Mouse (Mus musculus) CD4-positive, CD25-positive, alpha-beta regulatory T cell, adult 4 months (primary cell): ENCODE measurements around the gene Bcas3. TPM values are rescaled to one million over a fixed set of nuclear protein-coding genes. Genes with fewer than 3 reads are reported as not detected.

Experiments
- ATAC-seq: one replicate; pipeline ENCODE4 v1.8.0; 2017
- polyA plus RNA-seq, 2 experiments: library from polyadenylated mRNA; unstranded; fragments of 100-300 nt; shearing (Covaris generic); gene quantifications; one replicate each; pipeline ENCODE4 v1.2.1; 2017

The Bcas3 gene
- polyA plus RNA-seq, 2 experiments from 2014 or later: 56.0 to 63.1 TPM

DNA sequence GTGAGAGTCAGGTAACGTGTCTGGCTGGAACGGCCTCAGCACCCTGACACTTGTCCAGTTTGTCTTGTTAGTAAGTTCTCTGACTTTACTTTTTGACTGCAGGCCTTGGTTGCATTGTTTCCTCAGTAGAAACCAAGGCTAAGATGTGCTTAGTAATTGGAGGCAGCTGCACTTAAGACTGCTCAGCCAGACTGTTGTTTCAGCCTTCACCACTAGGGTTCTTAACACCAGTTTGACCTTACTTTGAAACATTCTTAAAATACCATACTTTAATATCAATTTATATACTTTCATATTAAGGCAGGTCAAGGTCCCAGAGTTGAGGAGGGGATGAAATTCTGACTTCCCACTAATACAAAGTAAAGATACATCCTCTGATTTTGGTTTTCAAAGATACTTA lies 273.9 kb downstream of the Bcas3 start:
- no peak for ATAC-seq

DNA sequence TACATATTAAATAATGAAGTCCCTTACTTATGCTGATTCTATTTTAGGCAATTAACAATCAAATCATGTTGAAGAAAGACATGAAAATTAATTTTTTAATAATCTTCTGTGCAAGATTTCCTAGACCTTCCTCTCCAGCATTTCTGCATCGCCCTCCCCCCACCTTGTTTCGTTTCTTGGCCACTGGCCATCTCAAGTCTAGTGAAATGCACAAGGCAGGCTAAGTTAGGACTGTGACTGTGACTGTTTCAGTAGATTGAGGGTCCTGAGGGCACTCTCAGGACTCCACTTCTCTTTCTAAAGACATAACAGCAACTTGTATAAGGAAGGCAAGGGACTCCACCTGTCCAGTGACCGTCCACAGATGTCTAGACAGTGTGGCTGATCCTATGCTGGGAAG lies 274.4 kb downstream of the Bcas3 start:
- ATAC-seq: no peak

DNA sequence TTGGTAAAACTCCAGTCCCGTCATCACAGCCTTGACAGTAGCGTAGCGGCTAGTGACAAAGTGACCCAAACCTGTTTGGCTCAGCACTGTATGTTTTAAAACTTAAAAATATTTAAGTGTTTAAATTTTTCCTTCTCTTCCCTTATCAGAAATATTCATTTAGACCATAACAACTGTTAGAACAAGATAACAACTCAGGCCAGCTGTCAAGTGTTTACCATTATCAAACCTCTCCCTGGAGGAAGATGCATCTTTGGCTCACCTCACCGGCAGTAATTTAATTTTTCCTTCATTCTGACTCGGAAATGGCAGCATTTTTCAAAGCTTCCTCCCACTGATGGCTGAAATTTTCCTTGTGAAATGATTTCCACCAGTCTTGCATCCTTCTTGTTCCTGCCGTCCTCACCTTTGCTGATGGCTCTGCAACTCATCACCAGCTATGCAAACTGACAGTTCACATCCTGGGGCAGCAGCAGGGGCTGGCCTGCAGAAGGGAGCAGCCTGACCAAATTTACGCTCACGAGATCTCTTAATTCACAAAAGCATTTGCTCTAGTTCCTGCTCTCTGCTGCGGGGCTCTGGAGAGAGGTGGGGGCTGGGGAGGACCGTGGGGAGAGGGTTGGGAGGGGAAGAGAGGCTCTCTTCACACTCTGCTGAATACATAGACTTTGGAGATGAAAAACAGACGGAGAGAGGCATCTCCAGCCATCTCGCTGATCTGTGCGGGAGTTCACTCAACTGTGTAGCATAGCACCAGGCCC lies 275.5 kb downstream of the Bcas3 start:
- no peak for ATAC-seq

DNA sequence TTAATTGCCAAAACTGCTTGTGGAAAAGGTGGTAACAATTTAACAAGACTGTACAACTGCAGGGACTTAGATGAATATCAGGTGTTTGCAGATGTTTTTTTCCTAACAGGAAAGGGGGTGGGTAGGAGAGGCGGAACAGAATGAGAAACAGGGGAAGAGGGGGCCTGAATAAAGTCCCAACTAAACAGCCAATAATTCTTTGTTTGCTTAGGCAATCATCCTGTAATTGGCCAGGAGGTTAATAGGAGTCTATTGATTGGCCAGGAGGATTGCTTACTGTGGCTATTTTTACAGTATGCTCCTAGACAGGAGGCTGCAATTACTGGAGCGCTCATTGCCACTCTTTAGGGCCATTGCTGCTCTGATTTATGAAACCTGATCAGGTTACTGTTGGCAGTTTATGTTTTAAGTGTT lies 279.6 kb downstream of the Bcas3 start:
- ATAC-seq: no peak

DNA sequence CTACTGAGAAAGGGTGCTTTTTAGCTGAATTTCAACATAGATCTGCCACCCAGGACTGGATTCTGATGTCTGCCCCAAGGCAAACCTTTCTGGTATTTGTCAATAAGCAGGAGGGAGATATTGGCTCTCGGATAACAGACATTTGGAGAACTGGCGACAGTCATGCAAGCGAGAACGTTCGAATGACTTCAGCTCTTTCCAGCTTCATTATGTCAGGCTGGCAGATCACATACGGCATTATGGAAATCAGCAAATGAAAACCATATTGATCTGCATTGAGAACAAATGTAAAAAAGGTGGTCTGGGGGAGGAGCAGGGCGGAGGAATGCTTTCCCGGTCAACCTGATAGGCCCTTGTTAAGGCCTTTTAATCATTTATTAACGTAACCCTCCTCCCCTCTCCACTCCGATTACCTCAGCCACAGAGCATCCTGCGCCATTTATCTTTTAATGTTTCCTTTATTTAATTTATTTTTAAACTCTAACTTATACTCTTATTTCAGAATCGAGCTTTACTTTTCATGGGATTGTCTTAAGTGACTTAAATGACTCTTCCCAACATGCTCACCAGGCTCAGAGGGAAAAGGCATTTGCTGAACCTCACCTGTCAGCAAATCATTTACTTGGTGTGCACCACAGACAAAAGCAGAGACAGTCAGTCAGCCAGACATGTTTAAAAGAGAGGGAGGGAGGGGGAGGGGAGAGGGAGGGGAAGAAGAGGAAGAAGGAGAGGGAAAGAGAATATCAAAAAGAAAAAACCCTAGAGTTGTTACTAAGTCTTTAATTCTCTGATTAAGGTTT lies 285.9 kb downstream of the Bcas3 start:
- no peak for ATAC-seq

DNA sequence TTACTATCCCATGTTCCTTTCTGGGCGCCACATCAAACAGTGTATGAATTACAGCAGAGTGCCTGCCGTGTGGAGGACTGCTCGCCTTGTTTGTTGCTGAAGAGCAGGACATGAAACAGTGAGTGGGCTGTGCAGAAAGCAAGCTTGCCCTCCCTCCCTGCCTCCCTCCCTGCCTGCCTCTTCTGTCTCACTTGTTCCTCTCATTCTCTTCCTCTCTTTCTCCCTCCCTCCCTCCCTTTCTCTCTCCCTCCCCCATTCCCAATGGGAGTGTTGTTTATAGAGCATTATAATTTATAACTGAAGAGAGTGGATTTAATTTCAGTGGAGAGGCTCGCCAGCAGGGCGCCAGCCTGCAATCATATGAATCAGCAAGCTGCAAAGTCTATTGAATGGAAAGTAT lies 287.7 kb downstream of the Bcas3 start:
- ATAC-seq: no peak

DNA sequence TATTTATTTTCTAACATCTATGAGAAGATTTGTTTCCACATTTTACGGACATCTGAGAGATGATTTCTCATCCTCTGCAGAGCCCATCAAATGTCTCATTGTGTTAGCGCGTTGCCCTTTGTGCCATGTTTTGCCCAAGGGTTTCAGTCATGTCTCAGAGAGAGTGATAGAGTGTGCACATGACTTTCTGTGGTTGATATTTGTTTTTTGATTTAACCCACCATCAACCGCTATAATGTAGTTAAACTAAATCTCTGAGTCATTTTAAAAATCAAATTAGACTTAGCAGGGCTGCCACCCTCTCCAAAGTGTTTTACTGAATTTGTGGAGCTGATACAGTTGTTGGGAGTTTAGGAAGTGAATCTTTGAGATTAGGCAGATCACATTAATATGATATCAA lies 288.5 kb downstream of the Bcas3 start:
- ATAC-seq: no peak

DNA sequence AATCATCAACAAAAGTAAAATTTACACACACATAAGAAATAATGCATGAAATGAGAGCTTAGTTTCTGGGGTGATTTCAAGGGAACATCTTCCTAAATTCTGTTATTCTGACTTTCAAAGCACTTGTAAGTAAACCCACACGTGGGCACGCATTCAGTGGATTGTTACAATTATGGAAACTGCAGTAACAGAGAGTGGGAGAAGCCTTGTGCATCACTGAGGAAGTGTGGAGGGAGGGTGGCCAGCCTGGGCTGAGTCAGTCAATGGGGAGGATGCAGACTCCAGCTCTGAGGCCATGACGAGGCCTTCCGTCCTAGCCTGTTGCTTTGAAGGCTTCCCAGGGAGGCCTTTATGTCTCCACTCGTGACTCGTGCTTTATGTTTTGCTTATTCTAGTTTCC lies 289.6 kb downstream of the Bcas3 start:
- no peak for ATAC-seq

DNA sequence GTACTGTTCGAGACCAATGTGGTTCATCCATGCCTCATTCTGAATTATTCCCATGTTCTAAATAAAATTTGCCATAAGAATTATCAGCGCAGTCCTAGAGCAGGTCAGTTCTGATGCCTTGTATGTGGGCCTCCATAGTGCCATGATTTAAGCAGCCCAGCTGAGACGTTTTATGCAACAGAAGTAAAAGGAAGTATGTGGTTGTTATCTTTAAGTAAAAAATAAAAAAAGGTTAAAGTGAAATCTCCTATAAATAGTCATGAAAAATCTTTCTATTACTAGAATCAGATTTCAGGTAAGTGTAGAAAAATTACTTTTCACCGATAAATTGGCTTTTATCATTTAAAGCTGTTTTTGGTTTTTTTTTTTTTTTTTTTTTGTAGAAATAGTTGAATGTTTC lies 290.1 kb downstream of the Bcas3 start:
- ATAC-seq: no peak

DNA sequence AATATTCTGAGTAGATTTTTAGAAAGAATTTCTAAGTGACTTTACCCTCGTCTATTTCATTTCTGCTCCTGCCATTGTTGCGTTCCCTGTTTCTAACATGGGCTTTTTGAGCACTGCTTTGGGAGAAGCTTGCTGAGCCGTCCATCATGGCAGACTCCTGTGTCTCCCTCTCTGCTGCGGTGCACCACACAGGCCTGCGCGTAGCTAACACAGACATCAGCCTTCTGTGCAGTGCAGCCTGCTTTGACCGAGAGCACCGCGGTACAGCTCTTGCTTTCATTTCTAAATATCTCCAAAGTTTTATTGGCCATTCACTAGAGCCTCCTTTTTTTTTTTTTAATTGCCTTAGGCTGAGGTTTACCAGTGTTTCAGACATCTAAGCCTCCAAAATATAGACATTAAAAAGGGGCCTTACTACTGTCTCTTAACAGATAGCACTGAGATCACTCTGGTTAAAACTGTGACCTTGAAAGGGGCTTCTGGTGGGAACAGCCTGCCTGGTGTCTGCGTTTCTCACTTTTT lies 290.6 kb downstream of the Bcas3 start:
- ATAC-seq: no peak

DNA sequence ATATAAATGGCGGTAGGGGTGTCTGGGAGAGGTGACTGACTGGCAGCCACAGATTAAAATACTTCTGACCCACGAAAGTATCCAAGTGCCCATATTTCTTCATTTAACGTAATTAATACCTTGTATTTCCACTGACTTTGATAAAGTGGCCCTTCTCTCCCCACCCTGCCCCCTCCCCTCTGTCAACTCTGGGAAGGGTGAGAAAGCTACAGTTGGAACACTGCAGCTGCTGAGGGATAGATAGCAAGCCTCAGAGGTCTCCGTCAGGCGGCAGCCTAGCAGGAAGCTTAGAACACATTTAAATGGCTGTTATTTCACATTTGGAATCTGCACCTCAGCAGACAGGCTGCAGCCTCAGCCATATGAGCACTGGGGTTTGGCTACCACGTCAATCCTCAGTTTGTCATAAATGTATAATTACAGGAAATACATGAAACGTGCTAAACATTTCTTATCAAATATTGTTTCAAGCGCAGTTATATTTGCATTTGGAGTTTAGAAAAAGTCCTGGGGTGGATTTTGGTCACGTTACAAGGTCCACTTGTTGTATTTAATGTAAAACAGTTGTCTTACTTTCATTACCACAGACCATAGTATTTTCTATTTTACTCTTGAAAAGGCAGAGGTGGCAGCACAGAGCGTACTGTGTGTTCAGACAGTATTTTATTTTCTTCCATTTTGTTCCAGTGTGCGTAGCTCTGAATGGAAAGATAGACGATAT lies 291.2 kb downstream of the Bcas3 start:
- ATAC-seq: no peak

DNA sequence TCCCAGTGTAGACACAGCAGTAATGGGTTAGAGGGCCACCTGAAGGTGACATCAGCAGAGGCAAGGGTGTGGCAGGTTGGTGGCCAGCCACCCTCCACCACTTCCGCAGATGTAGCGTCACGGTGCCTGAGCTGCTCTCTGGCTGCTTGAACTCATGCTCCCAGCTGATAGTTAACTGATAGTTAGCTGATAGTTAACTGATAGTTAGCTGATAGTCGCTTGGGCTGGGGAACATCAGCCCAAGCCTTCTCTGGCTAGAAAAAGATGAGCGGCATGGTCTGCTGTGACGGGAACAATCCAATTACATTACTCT lies 291.7 kb downstream of the Bcas3 start:
- no peak for ATAC-seq

DNA sequence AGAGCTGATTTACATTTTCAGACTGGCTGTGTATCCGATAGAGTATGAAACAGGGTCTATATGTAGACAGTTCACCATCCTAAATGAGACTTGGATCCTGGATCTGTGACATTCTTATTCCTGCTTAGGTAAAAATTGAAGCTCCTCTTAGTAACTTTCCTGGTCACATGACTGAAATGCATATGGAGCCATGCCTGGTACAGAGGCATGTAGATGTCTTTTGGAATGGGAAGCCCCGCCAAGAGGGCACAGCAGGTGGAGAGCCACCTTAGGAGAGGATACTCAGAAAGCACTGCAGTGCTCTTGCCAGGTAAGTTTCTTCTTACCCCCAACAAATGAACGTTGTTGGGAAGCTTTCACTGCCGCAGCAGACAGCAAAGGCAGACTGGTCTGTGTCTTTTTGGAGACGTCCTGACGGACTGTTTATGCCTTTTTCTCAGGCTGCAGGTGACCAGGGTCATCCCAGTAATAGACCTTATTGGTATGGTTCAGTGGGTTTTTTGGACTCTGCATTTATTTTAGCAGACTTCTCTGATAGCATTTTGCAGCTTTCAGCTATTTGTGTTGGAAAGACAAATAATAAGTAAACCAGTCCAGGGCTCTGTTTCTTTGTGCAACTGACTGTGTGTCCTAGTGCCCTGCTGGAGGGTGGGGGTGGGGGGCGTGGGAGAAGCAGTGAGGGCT lies 292.3 kb downstream of the Bcas3 start:
- ATAC-seq: no peak

DNA sequence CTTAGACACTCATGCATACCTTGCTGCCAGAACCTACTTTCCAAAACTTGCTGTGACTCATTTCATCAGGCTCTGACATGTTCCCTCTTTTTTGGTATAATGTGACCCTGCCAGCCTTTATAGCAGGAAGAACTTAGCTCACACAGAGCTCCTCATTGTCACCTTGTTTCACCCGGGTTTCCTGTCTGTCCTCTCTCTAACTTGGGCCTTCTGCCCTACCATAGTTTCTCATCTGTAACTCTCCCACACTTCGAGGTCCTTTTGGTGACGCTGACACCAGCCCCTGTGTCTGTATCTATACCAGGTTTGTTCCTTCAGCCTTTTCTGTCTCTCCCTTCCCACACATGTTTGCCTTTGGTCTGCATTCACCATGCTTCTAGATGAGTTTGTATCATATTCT lies 295.9 kb downstream of the Bcas3 start:
- ATAC-seq: no peak

DNA sequence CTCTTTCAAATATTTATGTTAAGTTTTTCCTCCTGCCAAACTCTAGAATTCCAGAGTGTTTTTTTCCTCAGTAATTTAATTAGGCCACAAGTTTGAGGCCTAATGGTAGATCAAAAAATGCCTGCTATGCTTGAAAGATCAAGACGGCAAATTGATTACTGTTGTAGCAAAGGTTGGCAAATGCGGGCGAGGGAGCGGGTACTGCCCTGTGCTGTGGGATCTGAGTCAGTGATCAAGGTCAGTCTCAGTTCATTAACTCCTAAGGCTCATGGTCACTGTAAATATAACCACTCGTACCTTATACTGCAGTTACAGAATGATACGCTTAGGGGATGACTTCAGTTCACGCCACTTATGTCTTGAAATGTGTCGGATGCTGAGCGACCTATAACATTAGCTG lies 296.4 kb downstream of the Bcas3 start:
- no peak for ATAC-seq

DNA sequence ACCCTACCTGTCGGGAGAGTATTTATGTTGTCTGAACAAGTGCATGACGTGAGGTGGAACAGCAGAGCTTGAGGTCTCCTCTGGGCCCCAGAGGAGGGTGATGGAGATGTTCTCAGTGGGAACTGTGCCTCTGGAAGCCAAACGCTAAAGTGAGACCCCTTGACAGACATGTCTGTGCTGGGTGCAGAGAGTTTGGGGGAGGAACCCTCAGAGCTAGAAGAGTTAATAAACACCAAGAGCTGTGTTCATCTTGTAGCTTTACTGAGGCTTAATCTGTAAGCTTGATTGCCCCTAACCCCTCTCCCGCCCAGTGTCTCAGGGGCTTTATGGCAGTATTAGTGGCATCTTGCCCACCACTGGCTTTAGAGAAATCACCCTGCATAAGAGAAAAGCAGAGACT lies 304.5 kb downstream of the Bcas3 start:
- ATAC-seq: no peak

DNA sequence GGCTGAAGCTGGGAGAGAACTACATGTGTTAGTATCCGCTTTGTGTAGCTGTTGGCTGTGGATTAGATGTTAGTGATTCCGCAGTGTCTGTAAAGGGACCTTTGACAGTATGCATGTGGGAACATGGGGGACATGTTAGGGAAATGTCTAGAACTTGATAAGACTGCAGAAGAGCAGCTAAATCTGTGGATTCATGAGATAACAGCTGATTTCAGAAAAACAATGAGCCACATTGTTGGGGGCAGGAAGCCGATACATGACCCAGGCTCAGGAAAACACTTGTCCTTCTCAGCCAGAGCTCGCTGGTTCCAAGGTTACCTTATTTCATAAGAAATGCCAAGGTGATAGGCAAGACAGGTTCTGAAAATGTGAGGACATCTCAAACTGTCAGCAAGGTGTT lies 307.3 kb downstream of the Bcas3 start:
- no peak for ATAC-seq

DNA sequence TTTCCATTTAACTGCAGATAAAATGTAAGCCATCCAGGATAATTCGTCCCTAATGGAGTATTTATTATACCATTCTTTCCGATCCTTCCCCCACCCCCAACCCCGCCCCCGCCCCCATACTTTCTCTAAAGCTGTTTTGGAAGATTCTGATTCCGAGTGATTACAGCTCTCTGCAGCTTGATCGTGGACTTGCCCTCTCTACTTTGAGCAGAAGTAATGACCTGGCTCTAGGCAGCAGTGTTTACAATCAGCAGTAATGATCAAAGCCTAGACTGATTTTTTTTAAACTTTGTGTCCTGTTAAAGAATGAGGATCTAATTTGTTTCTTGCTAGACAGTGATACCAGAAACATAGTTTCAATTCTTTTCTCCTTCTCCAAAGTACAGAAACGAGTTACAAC lies 314.2 kb downstream of the Bcas3 start:
- ATAC-seq: no peak

DNA sequence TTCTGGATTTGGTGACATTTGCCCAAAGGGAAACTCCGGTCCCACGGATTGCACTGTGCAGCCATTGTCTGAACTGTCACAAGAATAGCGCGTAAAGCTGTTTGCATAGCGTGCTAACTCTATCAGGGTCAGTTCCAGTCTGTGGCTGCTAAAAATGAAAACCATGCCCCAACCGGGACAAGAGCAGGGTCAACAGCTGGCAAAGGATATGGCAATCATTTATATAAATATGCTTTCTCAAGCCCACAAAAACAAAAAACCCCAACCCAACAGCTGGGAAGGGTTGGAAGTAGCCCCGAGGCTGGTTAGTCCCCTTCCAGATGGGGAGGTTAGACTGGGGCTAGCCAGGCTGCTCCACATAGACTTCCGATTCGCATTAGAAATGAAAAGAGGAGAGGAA lies 314.8 kb downstream of the Bcas3 start:
- no peak for ATAC-seq

DNA sequence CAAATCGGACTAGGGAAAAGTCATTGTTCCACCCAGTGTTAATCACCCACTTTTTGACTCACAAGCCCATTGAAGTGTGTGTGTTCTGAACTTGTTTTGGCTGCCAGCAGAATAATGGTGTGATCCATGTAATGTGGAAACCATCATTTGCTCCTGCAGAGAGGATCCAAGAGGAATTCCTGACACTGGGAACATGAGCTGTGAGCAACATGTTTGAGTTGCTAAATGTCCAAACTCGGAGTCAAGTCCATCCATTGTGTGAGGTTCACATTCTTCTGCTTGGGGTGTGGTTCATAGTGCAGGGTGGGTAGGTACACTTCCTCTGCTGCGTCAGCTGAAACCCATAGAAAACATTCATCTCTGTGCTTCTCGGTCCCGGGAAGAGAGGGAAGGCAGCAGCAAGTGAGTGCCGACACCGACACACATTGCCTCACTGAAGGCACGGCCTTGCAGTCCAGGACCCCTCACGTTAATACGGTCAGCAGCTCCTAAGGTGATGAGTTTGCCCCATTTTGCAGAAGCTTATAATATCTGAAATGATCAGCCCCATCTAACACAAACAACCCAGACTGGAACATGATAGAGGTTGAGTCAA lies 320.0 kb downstream of the Bcas3 start:
- no peak for ATAC-seq

DNA sequence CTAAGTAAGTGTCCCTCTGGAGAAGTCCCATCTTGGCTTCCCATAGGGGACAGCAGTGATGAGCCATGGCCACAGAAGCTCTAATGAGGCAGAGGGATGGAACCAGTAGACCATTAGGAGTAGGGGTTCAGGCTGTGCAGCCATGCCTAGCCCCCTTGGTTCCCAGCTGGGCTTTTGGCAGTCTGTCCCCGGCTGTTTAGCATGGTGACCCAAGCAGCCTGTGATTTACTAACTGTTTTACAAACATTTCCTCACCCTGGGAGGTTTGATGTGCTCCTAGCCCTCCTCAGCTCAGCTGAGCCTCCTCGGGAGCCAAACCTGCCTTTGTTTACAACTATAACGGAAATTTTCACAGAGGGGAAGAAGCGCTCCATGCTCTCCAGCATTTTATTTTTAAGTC lies 322.3 kb downstream of the Bcas3 start:
- ATAC-seq: no peak

DNA sequence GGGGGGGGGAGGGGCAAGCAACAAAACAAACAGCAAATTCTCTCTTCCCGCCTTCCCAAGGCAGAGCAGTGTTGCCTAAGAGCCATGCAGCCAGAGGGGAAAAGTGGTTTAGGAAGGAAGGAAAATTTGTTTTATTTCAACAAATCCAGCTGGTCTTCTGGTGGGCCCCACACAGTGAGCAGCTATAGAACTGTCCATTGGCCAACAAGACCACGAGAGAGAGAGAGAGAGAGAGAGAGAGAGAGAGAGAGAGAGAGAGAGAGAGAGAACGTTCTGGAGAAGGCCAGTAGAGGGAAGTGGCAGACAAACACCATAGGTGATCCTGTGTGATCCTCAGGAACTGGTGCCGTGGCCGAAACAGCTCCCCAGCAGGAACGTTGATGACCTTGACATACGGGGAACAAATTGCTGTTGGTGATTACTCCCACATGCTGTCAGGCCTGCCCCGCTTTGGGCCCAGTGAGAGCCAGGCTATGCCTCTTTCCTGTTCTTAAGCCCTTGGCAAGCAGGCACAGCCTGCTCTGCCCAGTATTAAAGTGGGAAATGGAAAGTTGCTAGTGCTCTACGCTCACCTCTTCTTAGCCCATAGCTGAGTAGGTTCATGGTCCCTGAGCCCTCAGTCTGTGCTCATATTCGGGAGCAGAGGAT lies 323.5 kb downstream of the Bcas3 start:
- no peak for ATAC-seq
